ENCODE assay signal across 8 mouse cellular contexts in the genomic region with DNA sequence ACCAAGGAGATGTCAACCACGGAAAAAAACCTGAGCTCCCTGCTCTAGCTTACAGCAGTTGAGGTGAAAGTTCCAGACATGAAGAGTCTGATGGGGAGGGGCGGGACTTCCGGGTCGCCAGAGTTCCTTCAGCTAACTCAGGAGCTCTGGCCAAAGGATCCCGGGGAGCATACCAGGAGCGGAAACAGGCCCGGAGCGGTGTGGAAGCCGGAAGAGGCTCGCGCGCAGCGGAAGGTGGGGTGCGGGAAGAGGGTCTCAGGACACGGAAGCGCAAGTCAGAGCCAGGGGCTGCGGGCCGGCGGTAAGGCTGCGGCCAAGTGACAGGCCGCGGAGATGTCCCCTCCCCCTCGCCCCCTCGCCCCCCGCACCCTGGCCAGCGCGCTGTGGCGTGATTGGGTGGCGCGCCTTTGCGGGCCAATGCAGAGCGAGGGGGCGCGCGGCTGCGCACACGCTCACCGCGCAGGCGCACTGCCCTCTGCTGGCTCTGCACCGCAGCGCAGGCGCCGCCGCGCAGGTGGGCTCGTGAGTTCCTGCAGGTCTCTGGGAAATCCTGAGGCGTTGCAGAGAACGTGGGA. TPM values are rescaled to one million over a fixed set of nuclear protein-coding genes. Genes with fewer than 3 reads are reported as not detected.
A peak's percentile ranks its signal among the peaks of the same experiment; 100 is the strongest.
DNase-seq lines count a peak whose midpoint lies in the region; ATAC-seq and TF ChIP-seq lines count a peak whose summit lies in the region.

A gene (plus strand): TSS at position 103 of the 575 bp plus-strand sequence.

- H3K4me3 ChIP-seq in hindbrain, embryonic 14.5 days (replicated peaks; ENCODE audit: low read length): peak within 1 kb of the TSS; percentile 60

- peak; percentile 44 for DNase-seq in Patski (ENCODE audit: low read depth, low spot score)
- DNase-seq in cerebellum, postnatal 14 days: peak; percentile 90 to 94
- DNase-seq in frontal cortex, postnatal 25 days (ENCODE audit: low spot score in 2 of 2): peak; percentile 59 to 72
- peak; percentile 95 for DNase-seq in hindbrain, embryonic 14.5 days (ENCODE audit: low spot score)
- DNase-seq in layer of hippocampus, postnatal 36 days: peak; percentile 81 to 82
- DNase-seq in lung, postnatal 36 days: peak; percentile 93
- DNase-seq in retina, postnatal 1 day: peak; percentile 93
- DNase-seq in urinary bladder, adult 18-20 months (ENCODE audit: low spot score in 2 of 2): peak; percentile 71 to 77

- H3K4me1 ChIP-seq in hindbrain, embryonic 14.5 days (replicated peaks; ENCODE audit: control insufficient read depth, insufficient read depth, low read length): 0 out of 2 replicates have a peak, but pooled peaks cover 6% of the 10 kb centered on the region

- peak within 1 kb of the TSS; percentile 82 for H3K27ac ChIP-seq in hindbrain, embryonic 14.5 days

- peak; percentile 98 for ATAC-seq in Patski
- ATAC-seq in hindbrain, embryonic 14.5 days (ENCODE audit: low FRiP score): peak; percentile 100

- peak; percentile 100 for TF ChIP-seq CTCF in Patski (IDR thresholded peaks at IDR 0.05)

- POLR2A ChIA-PET in Patski (lab: Charles Lee): no interaction called here

- peak within 1 kb of the TSS; percentile 69 for H3K9ac ChIP-seq in hindbrain, embryonic 14.5 days

- in situ Hi-C loops in Patski (cut with MboI; ENCODE audit: low pct_unique_long_range_greater_than_20kb): no loop called here

- WGBS in hindbrain, embryonic 14.5 days: under 1% methylated on average over 43 of the region's 49 CpGs

- H3K36me3 ChIP-seq in hindbrain, embryonic 14.5 days (replicated peaks; ENCODE audit: control insufficient read depth, insufficient read depth): no peaks in the 10 kb centered on the region

- no peaks in the 10 kb centered on the region for H3K9me3 ChIP-seq in hindbrain, embryonic 14.5 days (ENCODE audit: control insufficient read depth, low read length)

- CTCF ChIA-PET in Patski (lab: Charles Lee): interaction anchor here (0.7 to 1.7 kb wide), 4 partner anchors 14 to 31 kb away, joined by 3 to 4 read pairs (median 3); no protein-coding TSS in a partner anchor

- peak within 1 kb of the TSS; percentile 68 for H3K4me2 ChIP-seq in hindbrain, embryonic 14.5 days (replicated peaks)

- no peaks in the 10 kb centered on the region for H3K27me3 ChIP-seq in Patski
- no peaks in the 10 kb centered on the region for H3K27me3 ChIP-seq in hindbrain, embryonic 14.5 days (ENCODE audit: control insufficient read depth, insufficient read depth, low read length)

RNA-seq across cellular contexts. Expression of the gene that starts here (rescaled TPM):
- 41.9 TPM for polyA plus RNA-seq in Patski (2021)
- polyA plus RNA-seq in hindbrain, embryonic 14.5 days (2014; fragmentation: Nextera tagmentation; extraction: Ambion mirVana): 31.1 and 36.9 TPM in 2 replicates
- total RNA-seq in layer of hippocampus, postnatal 36 days (2021): 10 to 100 TPM; 34.6 to 43.4 TPM

Comparison
In these comparisons a context has a peak if more than half of its experiments do, and no peak if none do; other contexts are left out.
1. Peak in every context shown above with its lines: DNase-seq, ATAC-seq, H3K4me3 ChIP-seq and H3K27ac ChIP-seq.
2. DNase-seq: peak in every context shown above with its lines; median percentile 95 in hindbrain, embryonic 14.5 days; 93 in lung, postnatal 36 days; 93 in retina, postnatal 1 day; 92 in cerebellum, postnatal 14 days; 82 in layer of hippocampus, postnatal 36 days; 74 in urinary bladder, adult 18-20 months; 66 in frontal cortex, postnatal 25 days; 44 in Patski.